Mouse (Mus musculus): ENCODE measurements around the gene Ppm1f. TPM values are rescaled to one million over a fixed set of nuclear protein-coding genes. Genes with fewer than 3 reads are reported as not detected.

Ppm1f gene
- total and polyA plus RNA-seq, 3 experiments: 37.7 to 47.5 (median 43.2) TPM

DNA sequence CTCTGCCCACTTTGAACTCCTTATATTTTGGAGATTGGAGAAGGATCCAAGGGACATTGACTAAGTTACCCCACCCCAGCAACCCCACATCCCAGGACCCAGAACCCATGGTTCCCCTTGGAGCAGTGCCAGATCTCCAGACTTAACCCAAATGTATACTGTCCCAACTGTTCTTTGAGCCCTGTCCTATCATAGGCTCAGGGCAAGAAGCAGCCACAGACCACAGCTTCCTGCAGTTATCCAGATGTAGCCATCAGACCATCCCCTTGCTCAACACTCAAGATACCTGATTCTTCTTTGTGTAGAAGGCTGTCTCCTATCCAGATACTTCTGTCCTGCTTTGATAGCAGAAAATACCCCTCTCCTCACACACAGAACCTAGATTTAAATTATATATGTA, 31.1 kb upstream of the Ppm1f start:
- no peak overlapping the region for H3K4me2 ChIP-seq (ENCODE audit: insufficient read depth, low read depth, poor library complexity, severe bottlenecking)
- dilution Hi-C loops (cut with MboI; ENCODE audit: extremely low pct_ligation_motif_present, extremely low pct_unique_long_range_greater_than_20kb, low sequenced_read_pairs): no loop called here
- no peak overlapping the region for H3K27ac ChIP-seq (ENCODE audit: insufficient read depth, low read depth)
- no peak overlapping the region for H3K4me3 ChIP-seq (replicated peaks in 1 of 3; ENCODE audit: low read depth in 2 of 3, low read length in 2 of 3, poor library complexity in 1 of 3)
- DNase-seq (ENCODE audit: extremely low read depth): no peak
- no peaks in the 10 kb centered on the region for H3K9me3 ChIP-seq (replicated peaks; ENCODE audit: low read length)
- no peaks in the 10 kb centered on the region for H3K36me3 ChIP-seq (replicated peaks in 1 of 2; ENCODE audit: control insufficient read depth in 1 of 2, insufficient read depth in 1 of 2, low read length in 1 of 2)
- in situ Hi-C loops (cut with MboI; ENCODE audit: low pct_ligation_motif_present, low pct_unique_long_range_greater_than_20kb, low sequenced_read_pairs): no loop called here
- peaks cover 0 to 44% of the 10 kb centered on the region in 2 experiments; a peak in 2 of 4 replicates for H3K4me1 ChIP-seq (ENCODE audit: control insufficient read depth in 1 of 2, insufficient read depth in 2 of 2)
- H3K27me3 ChIP-seq (replicated peaks): peaks cover 23% of the 10 kb centered on the region
- no peak overlapping the region for H3K9ac ChIP-seq (ENCODE audit: insufficient read depth, low read depth)
- no peak for TF ChIP-seq USF1 (IDR thresholded peaks at IDR 0.05; ENCODE audit: low read depth, low read length)
- TF ChIP-seq IRF4 (IDR thresholded peaks at IDR 0.05; ENCODE audit: low read depth, low read length): no peak
- TF ChIP-seq UBTF (IDR thresholded peaks at IDR 0.05; ENCODE audit: low read depth, low read length): no peak
- no peak for TF ChIP-seq POLR2AphosphoS2 (IDR thresholded peaks at IDR 0.05; ENCODE audit: low read depth, low read length)
- no peak for TF ChIP-seq ZMIZ1 (IDR thresholded peaks at IDR 0.05; ENCODE audit: low read depth, low read length)
- no peak for TF ChIP-seq ZKSCAN1 (IDR thresholded peaks at IDR 0.05; ENCODE audit: borderline replicate concordance, low read depth, low read length)
- no peak for TF ChIP-seq CTCF (conservative IDR thresholded peaks at IDR 0.05 in 1 of 2, IDR thresholded peaks at IDR 0.05 in 1 of 2; ENCODE audit: low read depth in 2 of 2, low read length in 2 of 2)
- no peak for TF ChIP-seq TBP (conservative IDR thresholded peaks at IDR 0.05; ENCODE audit: low read depth, low read length)
- TF ChIP-seq BHLHE40 (IDR thresholded peaks at IDR 0.05; ENCODE audit: low read depth, low read length): no peak
- TF ChIP-seq EP300 (IDR thresholded peaks at IDR 0.05; ENCODE audit: low read length): no peak
- no peak for TF ChIP-seq ZNF384 (IDR thresholded peaks at IDR 0.05; ENCODE audit: low read depth, low read length)
- no peak for TF ChIP-seq JUN (IDR thresholded peaks at IDR 0.05; ENCODE audit: insufficient read depth, low read depth, low read length)
- no peak for TF ChIP-seq PAX5 (IDR thresholded peaks at IDR 0.05; ENCODE audit: low read length)
- no peak for TF ChIP-seq GABPA (IDR thresholded peaks at IDR 0.05; ENCODE audit: insufficient replicate concordance, low read depth, low read length)
- H3K79me2 ChIP-seq (replicated peaks; ENCODE audit: control insufficient read depth, extremely low read depth, insufficient read depth, poor library complexity, severe bottlenecking): no peaks in the 10 kb centered on the region

- no peak overlapping the region for H3K27ac ChIP-seq (ENCODE audit: insufficient read depth, low read depth)
- no peak overlapping the region for H3K4me3 ChIP-seq (replicated peaks in 1 of 3; ENCODE audit: low read depth in 2 of 3, low read length in 2 of 3, poor library complexity in 1 of 3)
- in situ Hi-C loops (cut with MboI; ENCODE audit: low pct_ligation_motif_present, low pct_unique_long_range_greater_than_20kb, low sequenced_read_pairs) (no loop called here), dilution Hi-C loops (cut with MboI; ENCODE audit: extremely low pct_ligation_motif_present, extremely low pct_unique_long_range_greater_than_20kb, low sequenced_read_pairs) (no loop called here)
- H3K4me2 ChIP-seq (ENCODE audit: insufficient read depth, low read depth, poor library complexity, severe bottlenecking): no peak overlapping the region
- no peak for DNase-seq (ENCODE audit: extremely low read depth)
- no peak for TF ChIP-seq E2F4 (IDR thresholded peaks at IDR 0.05; ENCODE audit: insufficient replicate concordance, low read depth, low read length)
- TF ChIP-seq MXI1 (IDR thresholded peaks at IDR 0.05; ENCODE audit: low read depth, low read length): no peak
- no peak for TF ChIP-seq NRF1 (IDR thresholded peaks at IDR 0.05; ENCODE audit: low read depth, low read length)
- no peak for TF ChIP-seq ETS1 (conservative IDR thresholded peaks at IDR 0.05; ENCODE audit: low read depth, low read length)
- no peak for TF ChIP-seq NELFE (IDR thresholded peaks at IDR 0.05; ENCODE audit: low read depth, low read length)
- no peak for TF ChIP-seq ZKSCAN1 (IDR thresholded peaks at IDR 0.05; ENCODE audit: borderline replicate concordance, low read depth, low read length)
- TF ChIP-seq USF1 (IDR thresholded peaks at IDR 0.05; ENCODE audit: low read depth, low read length): no peak
- H3K4me1 ChIP-seq (ENCODE audit: control insufficient read depth in 1 of 2, insufficient read depth in 2 of 2): peaks cover 0 to 45% of the 10 kb centered on the region in 2 experiments; a peak in 2 of 4 replicates
- H3K36me3 ChIP-seq (replicated peaks in 1 of 2; ENCODE audit: control insufficient read depth in 1 of 2, insufficient read depth in 1 of 2, low read length in 1 of 2): no peaks in the 10 kb centered on the region
- H3K27me3 ChIP-seq (replicated peaks): peaks cover 17% of the 10 kb centered on the region
- no peaks in the 10 kb centered on the region for H3K9me3 ChIP-seq (replicated peaks; ENCODE audit: low read length)
- H3K79me2 ChIP-seq (replicated peaks; ENCODE audit: control insufficient read depth, extremely low read depth, insufficient read depth, poor library complexity, severe bottlenecking): no peaks in the 10 kb centered on the region
- H3K9ac ChIP-seq (ENCODE audit: insufficient read depth, low read depth): no peak overlapping the region
Measured at GRCm38 (mm10) chr16:16865696-16866561, 30.3 kb upstream of the Ppm1f start.
